Mouse (Mus musculus) liver, embryonic 11.5 days (tissue): ENCODE measurements around the gene Fam187b. TPM values are rescaled to one million over a fixed set of nuclear protein-coding genes. Genes with fewer than 3 reads are reported as not detected.

ENCODE experiments used
- ATAC-seq: fragments of 200-750 bp; cut with Nextera tagmentation; replicated peaks from 2 replicates; pipeline ENCODE4 v1.8.0; 2017; ENCODE audit warnings: moderate number of reproducible peaks, mild to moderate bottlenecking, moderate TSS enrichment, moderate library complexity; ENCODE audit not compliant: low FRiP score
- DNase-seq: peaks from one replicate; pipeline ENCODE4 v3.0.0-alpha.2; 2017; ENCODE audit warnings: low spot score
- H3K27ac ChIP-seq: fragments of 300-500 bp; sonication (generic); 2 replicates; pipeline ENCODE4 v1.5.1; 2014; ENCODE audit warnings: mild to moderate bottlenecking, low read depth, low read length, control low read depth
- H3K27me3 ChIP-seq: fragments of 300-500 bp; sonication (generic); replicated peaks from 2 replicates; pipeline ENCODE4 v1.6.1; 2014; ENCODE audit warnings: low read length, mixed read lengths; ENCODE audit not compliant: control insufficient read depth, insufficient read depth
- H3K36me3 ChIP-seq: fragments of 300-500 bp; sonication (generic); 2 replicates; pipeline ENCODE4 v1.6.1; 2014; ENCODE audit warnings: mild to moderate bottlenecking, low read length, moderate library complexity, mixed read lengths; ENCODE audit not compliant: control insufficient read depth, insufficient read depth
- H3K4me1 ChIP-seq: fragments of 300-500 bp; sonication (generic); replicated peaks from 2 replicates; pipeline ENCODE4 v1.6.1; 2014; ENCODE audit warnings: low read length, mixed read lengths; ENCODE audit not compliant: control insufficient read depth, insufficient read depth
- H3K4me2 ChIP-seq: fragments of 300-500 bp; sonication (generic); 2 replicates; pipeline ENCODE4 v1.6.1; 2014; ENCODE audit warnings: mild to moderate bottlenecking, control low read depth, moderate library complexity
- H3K4me3 ChIP-seq: fragments of 300-500 bp; sonication (generic); 2 replicates; pipeline ENCODE4 v1.5.1; 2014; ENCODE audit warnings: low read depth, low read length, control low read depth
- H3K9ac ChIP-seq: fragments of 300-500 bp; sonication (generic); 2 replicates; pipeline ENCODE4 v1.6.1; 2014; ENCODE audit warnings: low read depth, low read length, control low read depth
- H3K9me3 ChIP-seq: fragments of 300-500 bp; sonication (generic); 2 replicates; pipeline ENCODE4 v1.6.1; 2016; ENCODE audit warnings: low read length, inconsistent platforms, mixed read lengths; ENCODE audit not compliant: control insufficient read depth
- WGBS: fragments of 180-500 bp; shearing (Covaris S2); extraction: QIAGEN DNeasy Blood & Tissue Kit; methylation state at CpG from one replicate; pipeline ENCODE4 v1.1.7; 2014; 5-methylcytosine and 5-hydroxymethylcytosine counted together
- polyA plus RNA-seq: library from polyadenylated mRNA; unstranded; fragments of >200 nt; fragmentation: Nextera tagmentation; extraction: Ambion mirVana; gene quantifications from 2 replicates; pipeline ENCODE4 v1.2.1, GENCODE M21; 2014

Fam187b gene
- polyA plus RNA-seq, 1 experiment from 2014 or later = 4.1 TPM

DNA sequence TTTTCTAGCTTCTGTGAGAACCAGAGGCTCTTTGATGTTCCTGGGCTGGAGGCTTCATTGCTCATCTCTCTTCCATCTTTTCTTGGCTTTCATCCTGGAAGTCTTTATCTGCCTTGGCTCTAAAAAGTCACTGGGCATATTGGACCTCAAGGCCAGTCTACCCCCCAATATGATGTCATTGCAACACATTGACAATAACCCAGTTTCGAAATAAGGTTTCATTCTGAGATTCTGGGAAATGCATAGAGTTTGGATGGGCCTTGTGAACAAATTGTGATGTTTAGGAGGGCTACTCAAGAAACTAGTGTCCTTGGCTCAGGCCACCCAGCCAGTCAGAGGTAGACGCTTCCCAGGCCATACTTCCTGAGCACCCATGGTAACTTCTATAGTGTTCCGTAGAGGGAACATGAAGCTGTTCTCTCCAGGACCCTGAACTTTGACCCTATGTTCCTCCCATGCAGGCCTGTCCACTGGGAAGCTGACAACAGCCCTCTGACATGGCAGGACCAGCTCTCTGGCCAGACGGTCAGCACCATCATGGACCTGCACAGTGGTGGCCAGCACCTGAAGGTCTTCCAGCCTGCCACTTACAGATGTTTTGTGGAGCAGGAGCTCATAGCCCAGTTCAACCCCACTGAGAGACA is 15.1 kb downstream of the Fam187b start:
- Histone ChIP-seq H3K36me3 (no peaks in the 10 kb centered on the region), H3K9ac (no peak overlapping the region), H3K27me3 (no peaks in the 10 kb centered on the region), H3K27ac (no peak overlapping the region), H3K4me1 (no peaks in the 10 kb centered on the region), H3K4me2 (no peak overlapping the region), H3K4me3 (no peak overlapping the region), H3K9me3 (no peaks in the 10 kb centered on the region)
- DNase-seq (no peak), ATAC-seq (no peak)
- 70% methylated on average over 4 of the region's 4 CpGs for WGBS

DNA sequence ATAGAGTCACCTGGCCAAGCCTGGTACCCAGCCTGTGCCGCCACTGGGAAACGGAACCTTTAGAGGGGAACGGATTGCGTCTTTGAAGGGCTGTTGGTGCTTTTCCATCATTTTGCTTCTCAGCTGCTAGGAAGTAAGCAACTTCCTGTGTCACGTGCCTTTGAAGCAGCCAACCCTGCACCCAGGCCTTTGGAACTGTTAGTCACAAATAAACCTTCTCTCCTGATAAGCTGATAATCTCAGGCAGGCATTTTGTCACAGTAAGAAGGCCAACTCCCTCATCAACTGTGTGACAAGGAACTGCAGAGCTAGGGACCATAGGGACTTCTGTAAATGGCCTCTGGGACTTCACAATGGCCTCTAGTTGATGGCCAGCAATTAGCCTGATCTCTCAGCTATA is 18.6 kb downstream of the Fam187b start:
- no peak overlapping the region for H3K9ac ChIP-seq
- no peaks in the 10 kb centered on the region for H3K27me3 ChIP-seq
- 64% methylated on average over 5 of the region's 5 CpGs for WGBS
- no peak for ATAC-seq
- no peak overlapping the region for H3K4me2 ChIP-seq
- H3K36me3 ChIP-seq = no peaks in the 10 kb centered on the region
- no peak for DNase-seq
- no peak overlapping the region for H3K27ac ChIP-seq
- no peaks in the 10 kb centered on the region for H3K4me1 ChIP-seq
- no peaks in the 10 kb centered on the region for H3K9me3 ChIP-seq
- no peak overlapping the region for H3K4me3 ChIP-seq

DNA sequence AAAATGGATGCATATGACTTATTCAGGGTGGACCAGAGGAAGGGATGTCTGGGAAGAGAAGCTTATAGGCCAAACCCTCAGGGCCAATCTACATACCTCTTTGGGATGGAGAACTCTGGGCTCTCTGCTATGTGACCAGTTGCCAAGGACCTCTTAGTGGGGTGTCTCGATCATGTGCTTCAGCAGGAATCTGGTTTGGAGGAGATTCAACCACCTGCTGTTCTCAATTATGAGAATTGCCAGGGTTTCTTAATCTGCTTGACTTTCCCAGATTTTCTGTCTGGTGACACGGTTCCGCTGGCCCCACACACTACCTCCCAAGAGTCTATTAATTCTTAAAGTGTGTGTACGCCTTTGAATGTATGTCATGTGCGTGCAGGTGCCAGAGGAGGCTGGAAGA is 20.4 kb downstream of the Fam187b start:
- Histone ChIP-seq H3K36me3 (no peaks in the 10 kb centered on the region), H3K27me3 (no peaks in the 10 kb centered on the region)

DNA sequence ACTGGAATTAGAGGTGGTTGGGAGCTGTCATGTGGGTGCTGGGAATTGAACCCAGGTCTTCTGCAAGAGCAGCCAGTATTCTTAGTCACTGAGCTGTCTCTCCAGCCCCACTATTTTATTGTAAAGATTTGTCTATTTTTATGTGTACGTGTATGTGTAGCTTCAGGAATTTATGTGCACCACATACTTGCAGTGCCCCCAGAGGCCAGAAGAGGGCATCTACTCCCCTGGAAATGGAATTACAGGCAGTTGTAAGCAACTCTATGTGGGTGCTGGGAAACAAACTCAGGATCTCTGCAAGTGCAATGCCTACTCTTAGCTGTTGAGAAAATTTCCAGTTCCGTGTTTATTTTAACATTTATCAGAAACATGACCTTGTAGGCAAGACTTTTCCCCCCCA is 22.9 kb downstream of the Fam187b start:
- Histone ChIP-seq H3K4me2 (no peak overlapping the region), H3K4me1 (peaks cover 8% of the 10 kb centered on the region; the same call in 1 of the 2 replicates), H3K27me3 (no peaks in the 10 kb centered on the region), H3K27ac (no peak overlapping the region), H3K9me3 (no peaks in the 10 kb centered on the region), H3K9ac (no peak overlapping the region), H3K4me3 (no peak overlapping the region), H3K36me3 (no peaks in the 10 kb centered on the region)
- 89% methylated on average over 2 of the region's 2 CpGs for WGBS
- no peak for ATAC-seq
- DNase-seq = no peak

More for the DNA sequence above, 20.4 kb downstream of the Fam187b start:
- Histone ChIP-seq H3K27ac (no peak overlapping the region), H3K4me3 (no peak overlapping the region), H3K4me2 (no peak overlapping the region), H3K9ac (no peak overlapping the region), H3K9me3 (no peaks in the 10 kb centered on the region), H3K4me1 (no peaks in the 10 kb centered on the region)
- no peak for ATAC-seq
- WGBS = 85% methylated on average over 5 of the region's 5 CpGs
- DNase-seq = no peak

DNA sequence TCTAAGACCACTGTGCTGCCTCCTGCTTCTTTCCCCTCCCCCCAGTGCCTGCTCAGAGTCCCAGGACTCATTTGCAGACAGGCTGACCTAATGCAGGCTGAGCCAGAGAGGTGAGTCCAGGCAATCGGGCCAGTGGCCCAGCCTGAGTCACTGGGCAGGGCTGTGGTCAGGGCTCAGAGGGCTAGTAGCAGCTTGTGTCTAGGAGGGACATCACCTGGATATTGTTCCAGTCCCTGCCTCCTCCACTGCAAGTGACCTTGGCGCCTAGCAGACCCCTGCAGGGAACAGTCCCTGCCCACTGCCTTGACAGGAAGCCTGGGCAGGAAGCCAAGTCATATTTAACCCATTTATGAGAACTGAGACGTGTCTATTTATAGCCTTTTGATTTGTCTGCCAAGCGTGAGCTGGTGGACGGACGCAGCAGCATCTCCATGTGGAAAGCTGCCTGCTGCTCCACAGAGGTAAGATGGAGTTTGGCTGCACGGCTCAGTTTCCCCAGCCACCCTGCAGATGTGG is 27.0 kb downstream of the Fam187b start:
- Histone ChIP-seq H3K36me3 (no peaks in the 10 kb centered on the region), H3K4me3 (no peak overlapping the region), H3K9me3 (no peaks in the 10 kb centered on the region), H3K4me2 (peak overlapping the region; percentile 10; the same call in 1 of the 2 replicates), H3K4me1 (peaks cover 8% of the 10 kb centered on the region; the same call in 1 of the 2 replicates), H3K27ac (no peak overlapping the region), H3K9ac (no peak overlapping the region), H3K27me3 (no peaks in the 10 kb centered on the region)
- ATAC-seq (peak; percentile 39; the same call in 1 of the 2 replicates), DNase-seq (no peak)
- 20% methylated on average over 7 of the region's 7 CpGs for WGBS

DNA sequence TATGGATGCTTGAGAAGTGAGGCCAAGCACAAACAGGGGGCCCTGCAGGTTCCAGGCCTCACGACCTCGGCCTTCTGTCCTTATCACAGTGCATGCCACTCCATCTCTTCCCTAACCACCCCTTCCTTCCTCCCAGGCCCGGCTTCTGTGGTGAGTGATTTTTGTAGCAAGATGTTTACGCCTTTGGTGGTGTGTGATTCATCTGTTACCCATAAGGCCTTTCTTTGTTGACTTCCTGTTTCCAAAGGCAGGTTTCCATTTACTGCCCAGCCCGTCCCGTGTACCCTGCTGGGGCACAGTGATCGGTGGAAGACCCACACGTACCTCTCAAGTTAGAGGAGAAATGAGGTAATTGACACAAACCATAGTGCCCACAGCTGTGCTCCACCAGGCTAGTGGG is 29.1 kb downstream of the Fam187b start:
- Histone ChIP-seq H3K27me3 (no peaks in the 10 kb centered on the region), H3K36me3 (no peaks in the 10 kb centered on the region), H3K4me1 (peaks cover 8% of the 10 kb centered on the region; the same call in 1 of the 2 replicates), H3K27ac (no peak overlapping the region), H3K9me3 (no peaks in the 10 kb centered on the region), H3K4me2 (no peak overlapping the region), H3K4me3 (no peak overlapping the region), H3K9ac (no peak overlapping the region)
- ATAC-seq = peak; percentile 58; the same call in 1 of the 2 replicates
- 39% methylated on average over 8 of the region's 8 CpGs for WGBS
- DNase-seq = no peak

DNA sequence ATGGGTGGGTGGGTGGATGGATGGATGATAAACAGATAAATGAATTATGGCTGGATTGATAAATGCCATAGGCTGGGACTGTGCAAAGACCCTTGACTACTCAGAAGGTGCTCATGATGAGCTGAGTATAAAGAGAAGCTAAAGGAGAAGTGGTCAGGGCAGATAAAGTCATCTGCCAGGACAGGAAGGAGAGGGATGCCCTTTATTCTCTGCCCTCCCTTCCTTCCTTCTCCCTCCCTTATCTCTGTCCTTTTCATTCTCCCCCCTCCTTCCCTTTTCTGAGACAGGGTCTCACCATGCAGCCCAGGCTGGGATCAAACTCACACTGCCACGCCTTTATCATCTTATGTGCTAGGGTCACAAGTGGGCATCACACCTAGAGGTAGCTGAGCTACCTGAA is 34.2 kb downstream of the Fam187b start:
- H3K4me3 ChIP-seq = no peak overlapping the region
- ATAC-seq = no peak
- no peaks in the 10 kb centered on the region for H3K27me3 ChIP-seq
- no peaks in the 10 kb centered on the region for H3K9me3 ChIP-seq
- H3K9ac ChIP-seq = no peak overlapping the region
- no peak overlapping the region for H3K4me2 ChIP-seq
- no peak for DNase-seq
- no peak overlapping the region for H3K27ac ChIP-seq
- no peaks in the 10 kb centered on the region for H3K36me3 ChIP-seq
- 50% methylated on average over 1 of the region's 1 CpGs for WGBS
- H3K4me1 ChIP-seq = no peaks in the 10 kb centered on the region

DNA sequence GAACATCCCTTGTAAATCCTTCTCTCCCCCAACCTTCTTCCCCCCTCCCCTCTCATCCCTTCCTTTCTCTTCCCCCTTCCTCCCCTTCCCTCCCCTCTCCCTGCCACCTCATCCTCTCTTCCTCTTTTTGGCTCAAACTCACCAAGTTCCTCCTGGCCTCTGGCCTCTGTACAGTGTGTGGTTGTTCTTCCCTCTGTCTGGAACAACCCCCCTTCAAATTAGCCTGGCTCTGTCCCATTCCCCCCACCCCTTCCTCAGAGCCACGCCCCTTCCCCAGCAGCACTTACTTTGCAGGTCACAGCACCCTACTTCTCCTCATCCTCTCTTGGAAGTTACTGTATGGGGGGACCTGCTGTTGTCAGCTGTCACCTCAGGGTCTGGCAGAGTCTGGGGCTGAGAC is 34.6 kb downstream of the Fam187b start:
- H3K9ac ChIP-seq = no peak overlapping the region
- H3K4me1 ChIP-seq = no peaks in the 10 kb centered on the region
- H3K36me3 ChIP-seq = no peaks in the 10 kb centered on the region
- H3K4me3 ChIP-seq = no peak overlapping the region
- no peaks in the 10 kb centered on the region for H3K27me3 ChIP-seq
- WGBS = 35% methylated on average over 1 of the region's 1 CpGs
- ATAC-seq (no peak), DNase-seq (no peak)
- H3K9me3 ChIP-seq = no peaks in the 10 kb centered on the region
- H3K27ac ChIP-seq = no peak overlapping the region
- H3K4me2 ChIP-seq = no peak overlapping the region

DNA sequence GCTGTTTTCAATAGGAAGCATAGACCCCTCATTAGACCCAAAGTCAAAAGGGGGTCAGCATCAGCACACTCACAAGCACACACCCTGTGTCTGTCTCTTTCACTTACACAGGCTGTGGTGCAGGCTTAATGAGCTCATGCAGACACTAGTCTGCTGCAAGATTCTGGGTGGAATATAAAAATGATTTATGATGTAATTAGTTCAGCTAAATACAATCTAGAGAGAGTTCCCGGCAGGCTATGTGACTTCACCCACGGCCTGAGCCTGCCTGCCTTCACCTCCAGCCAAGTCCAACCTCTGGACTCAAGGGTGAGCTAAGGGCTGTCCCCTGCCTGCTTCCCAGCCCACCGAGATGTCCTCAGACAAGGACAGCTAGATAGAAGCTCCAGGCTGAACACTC is 35.3 kb downstream of the Fam187b start:
- no peaks in the 10 kb centered on the region for H3K36me3 ChIP-seq
- H3K4me2 ChIP-seq = no peak overlapping the region
- no peak overlapping the region for H3K4me3 ChIP-seq
- no peaks in the 10 kb centered on the region for H3K4me1 ChIP-seq
- ATAC-seq (no peak), DNase-seq (no peak)
- H3K27me3 ChIP-seq = no peaks in the 10 kb centered on the region
- no peak overlapping the region for H3K27ac ChIP-seq
- H3K9me3 ChIP-seq = no peaks in the 10 kb centered on the region
- no peak overlapping the region for H3K9ac ChIP-seq
- 56% methylated on average over 3 of the region's 3 CpGs for WGBS
